Mouse (Mus musculus): Measurements from ENCODE around the gene Fam57b.

Gene Fam57b

GRCm38 (mm10) chr7:126825952-126826351 is 28.5 kb downstream of the Fam57b start:
- DNase-seq (ENCODE audit: low spot score), result no peak

GRCm38 (mm10) chr7:126831539-126831938 is 34.1 kb downstream of the Fam57b start, which contains the start of gene 4930451I11Rik:
TSS of gene 4930451I11Rik (minus strand) at chr7:126831639.
- no peak for DNase-seq (ENCODE audit: low spot score)

DNA sequence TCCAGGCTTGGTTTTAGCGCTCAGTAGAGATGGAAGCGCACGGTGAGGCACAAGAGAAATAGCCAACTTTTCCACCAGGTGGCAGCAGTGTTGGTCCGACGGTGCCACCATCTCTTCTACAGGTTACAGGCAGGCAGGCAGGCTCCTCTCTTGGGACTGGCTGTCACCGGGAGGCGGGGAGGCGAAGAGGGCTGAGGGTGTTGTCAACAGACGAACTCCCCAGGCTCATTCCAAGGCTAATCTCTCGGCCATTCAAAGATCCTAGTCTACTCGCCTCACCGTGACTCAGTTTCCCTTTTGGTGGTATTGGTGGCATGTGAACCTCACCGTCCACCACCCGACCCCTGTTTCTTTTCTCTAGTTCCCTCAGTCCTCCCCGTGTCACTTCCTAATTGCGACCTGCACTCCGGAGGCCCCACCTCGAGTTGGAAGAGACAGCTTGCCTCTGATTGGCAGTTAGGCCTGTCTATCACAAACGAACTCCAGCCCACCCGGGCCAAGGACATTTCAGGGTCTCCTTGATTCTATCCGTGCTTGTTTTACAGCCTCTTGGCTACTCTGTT is 34.6 kb downstream of the Fam57b start:
- peak; percentile 95 for DNase-seq (ENCODE audit: low spot score)

GRCm38 (mm10) chr7:126833294-126833693 is 35.8 kb downstream of the Fam57b start:
- no peak for DNase-seq (ENCODE audit: low spot score)

DNA sequence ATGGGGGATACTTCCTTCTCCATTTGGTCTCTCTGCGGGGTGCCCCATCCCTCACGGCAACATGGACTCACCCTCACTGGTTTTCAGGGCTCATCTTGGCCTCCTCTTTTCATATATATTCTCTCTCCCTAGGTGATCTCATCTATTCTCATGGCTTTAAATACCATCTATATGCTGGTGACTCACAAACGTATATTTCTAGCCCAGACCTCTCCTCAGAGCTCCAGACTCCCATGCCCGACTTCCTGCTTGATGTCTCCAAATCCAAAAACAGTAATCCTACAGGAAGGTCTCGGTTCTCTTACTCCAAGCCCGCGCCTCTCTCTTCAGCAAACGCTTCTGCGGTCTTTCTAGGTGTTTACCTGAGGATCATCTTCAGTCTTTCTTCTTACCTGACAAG is 45.8 kb downstream of the Fam57b start:
- no peak for DNase-seq (ENCODE audit: low spot score)

DNA sequence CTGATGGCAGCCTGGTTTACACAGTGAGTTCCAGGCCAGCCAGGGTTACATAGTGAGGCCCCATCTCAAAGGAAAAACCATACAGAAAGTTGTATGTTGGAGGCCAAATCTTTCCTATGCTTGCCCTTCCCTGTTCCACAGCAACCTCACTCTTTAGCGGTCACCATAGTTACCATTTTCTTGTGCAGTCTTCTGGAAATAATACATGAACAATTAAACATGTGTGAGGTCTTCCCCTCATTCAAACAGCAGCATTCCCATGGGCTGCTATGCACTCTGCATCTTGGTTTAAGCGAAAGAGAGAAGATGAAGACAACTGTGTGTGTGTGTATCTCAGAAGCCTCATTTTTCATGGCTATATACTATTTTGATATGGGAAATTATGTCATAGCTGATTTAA is 48.0 kb downstream of the Fam57b start:
- peak; percentile 75 for DNase-seq (ENCODE audit: low spot score)

DNA sequence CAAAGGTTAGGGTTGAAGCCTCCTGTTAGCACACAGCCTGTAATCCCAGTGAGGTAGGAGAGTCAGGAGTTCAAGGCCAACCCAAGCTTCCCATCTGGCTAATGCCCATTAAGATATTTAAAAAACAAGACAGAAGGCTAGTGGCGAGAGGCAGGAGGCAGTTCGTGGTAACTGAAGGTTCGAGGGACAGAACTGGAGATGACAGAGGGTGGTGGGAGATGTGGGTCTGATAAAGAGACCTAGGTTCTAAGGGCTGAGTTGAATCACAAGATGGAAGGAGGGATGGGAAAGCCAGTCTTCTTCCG is 49.6 kb downstream of the Fam57b start, which contains the start of gene Doc2a:
Doc2a (plus strand) TSS at position 301 of the 305 bp plus-strand sequence.
- peak; percentile 36 for DNase-seq (ENCODE audit: low spot score)

GRCm38 (mm10) chr7:126847421-126848398 is 50.2 kb downstream of the Fam57b start:
- peak; percentile 82 for DNase-seq (ENCODE audit: low spot score)

DNA sequence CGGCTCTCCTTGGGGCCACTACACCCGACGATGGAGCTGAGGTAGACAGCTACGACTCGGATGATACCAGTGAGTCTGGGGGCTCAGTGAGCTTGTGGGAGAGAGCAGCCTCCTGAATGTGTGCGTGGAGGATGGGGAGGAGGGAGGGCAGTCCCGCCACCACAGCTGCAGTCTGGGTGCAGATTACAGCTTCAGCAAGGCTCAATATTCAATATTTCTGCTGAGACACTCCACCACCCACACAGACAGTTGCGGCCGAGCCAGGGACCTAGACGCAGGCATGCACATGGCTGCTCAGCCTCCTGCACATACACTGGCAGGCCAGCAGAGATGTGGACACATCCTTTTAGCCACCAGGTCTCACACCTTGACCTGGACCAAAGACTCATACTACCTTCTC is 51.3 kb downstream of the Fam57b start:
- no peak for DNase-seq (ENCODE audit: low spot score)

- no peak for DNase-seq (ENCODE audit: low spot score)
These were observed 52.7 kb downstream of the Fam57b start for GRCm38 (mm10) chr7:126850161-126850560.

DNA sequence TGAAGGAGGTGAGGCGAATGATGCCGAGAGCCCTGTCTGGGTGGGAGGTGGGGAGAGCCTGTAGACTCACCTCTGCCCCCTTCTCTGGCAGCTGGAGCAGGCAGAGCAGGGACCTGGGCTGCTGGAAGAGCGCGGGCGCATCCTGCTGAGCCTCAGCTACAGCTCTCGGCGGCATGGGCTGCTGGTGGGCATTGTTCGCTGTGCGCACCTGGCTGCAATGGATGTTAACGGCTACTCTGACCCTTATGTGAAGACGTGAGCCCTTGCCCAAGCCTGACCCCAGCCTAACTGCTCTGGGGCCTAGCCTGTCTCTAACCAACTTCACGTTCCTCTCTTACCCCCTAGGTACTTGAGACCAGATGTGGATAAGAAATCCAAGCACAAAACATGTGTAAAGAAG is 53.7 kb downstream of the Fam57b start:
- no peak for DNase-seq (ENCODE audit: low spot score)

DNA sequence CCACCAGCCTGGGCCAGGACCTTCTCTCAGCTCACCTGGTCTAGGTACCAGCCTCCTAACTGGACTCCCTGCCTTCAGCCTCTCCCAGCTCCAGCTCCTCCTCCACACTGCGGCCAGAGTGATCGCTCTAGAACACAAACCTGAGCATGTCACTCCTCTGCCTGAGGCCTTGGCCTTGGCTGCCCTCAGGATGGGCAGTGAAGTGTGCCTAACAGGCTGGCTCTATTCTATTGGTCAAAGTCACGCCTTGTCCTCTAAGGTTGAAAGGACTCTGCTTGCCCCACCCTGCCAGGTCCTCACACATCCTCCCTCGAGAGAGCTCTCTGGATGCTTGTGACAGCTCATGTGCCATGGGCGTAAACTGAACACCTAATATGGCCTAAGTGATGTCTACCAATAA is 56.0 kb downstream of the Fam57b start:
- no peak for DNase-seq (ENCODE audit: low spot score)

- no peak for DNase-seq (ENCODE audit: low spot score)
These were observed 58.2 kb downstream of the Fam57b start for GRCm38 (mm10) chr7:126855641-126856040.

GRCm38 (mm10) chr7:126856741-126857420 is 59.4 kb downstream of the Fam57b start:
- no peak for DNase-seq (ENCODE audit: low spot score)

DNA sequence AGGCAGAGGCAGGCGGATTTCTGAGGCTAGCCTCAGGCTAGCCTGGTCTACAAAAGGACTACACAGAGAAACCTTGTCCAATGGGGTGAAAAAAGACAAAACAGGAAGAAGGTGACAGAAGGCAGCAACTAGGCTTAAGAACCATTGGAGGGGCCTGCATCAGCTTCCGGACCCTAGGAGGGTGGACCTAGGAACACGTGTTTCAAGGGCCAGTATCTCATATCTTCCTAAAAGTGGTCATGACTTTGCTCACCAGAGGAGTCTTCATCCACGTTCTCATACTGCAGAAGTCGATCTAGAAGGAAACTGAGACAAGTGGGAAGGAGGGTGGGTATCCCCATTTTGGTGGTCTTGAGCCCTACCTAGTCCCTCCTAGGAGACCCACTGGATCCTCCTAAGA is 63.5 kb downstream of the Fam57b start:
- no peak for DNase-seq (ENCODE audit: low spot score)

- DNase-seq (ENCODE audit: low spot score), result peak; percentile 96
These were observed 64.1 kb downstream of the Fam57b start, which contains the start of gene Hirip3 for GRCm38 (mm10) chr7:126861429-126862130. TSS of gene Hirip3 (plus strand) at chr7:126861972.

- peak; percentile 99 for DNase-seq (ENCODE audit: low spot score)
These were observed 64.8 kb downstream of the Fam57b start, which contains the start of gene Ino80e for GRCm38 (mm10) chr7:126862147-126862784. TSS of gene Ino80e (minus strand) at chr7:126862377.

DNA sequence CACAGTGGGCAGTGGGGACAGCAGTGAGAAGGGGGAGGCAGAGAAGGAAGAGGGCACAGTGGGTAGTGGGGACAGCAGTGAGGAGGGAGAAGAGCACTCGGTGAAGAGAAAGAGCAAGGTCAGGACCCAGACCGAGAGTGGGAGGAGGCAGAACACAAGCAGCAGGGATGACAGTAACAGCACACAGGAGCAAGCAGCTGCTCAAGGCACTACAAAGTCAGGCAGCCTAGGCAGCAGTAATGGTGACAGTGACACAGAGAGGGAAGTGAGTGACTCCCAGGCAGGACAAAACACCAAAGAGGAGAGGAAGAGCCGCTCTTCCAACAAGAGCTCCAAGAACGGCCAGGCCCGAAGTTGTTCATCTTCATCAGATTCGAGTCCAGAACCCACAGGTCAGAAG is 66.3 kb downstream of the Fam57b start:
- DNase-seq (ENCODE audit: low spot score), result no peak

DNA sequence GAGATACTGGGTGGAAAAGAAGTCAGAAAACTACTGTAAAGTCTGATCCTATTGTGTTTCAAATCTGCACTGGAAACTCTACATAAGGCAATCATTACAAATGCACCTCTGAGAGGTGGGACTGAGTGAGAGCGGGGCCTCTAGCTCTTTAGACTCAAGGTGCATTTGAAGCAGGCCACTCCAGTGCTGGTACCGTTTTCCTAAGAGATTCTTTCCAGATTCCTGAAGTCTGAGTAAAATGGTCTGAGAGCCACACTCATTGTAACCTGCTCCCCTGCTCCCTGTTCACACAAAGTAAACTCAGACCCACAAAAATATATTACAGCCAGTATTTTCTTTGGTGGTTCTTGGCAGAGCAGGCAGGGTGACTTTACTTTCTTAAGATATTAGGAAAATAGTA is 70.1 kb downstream of the Fam57b start:
- DNase-seq (ENCODE audit: low spot score), result no peak

DNA sequence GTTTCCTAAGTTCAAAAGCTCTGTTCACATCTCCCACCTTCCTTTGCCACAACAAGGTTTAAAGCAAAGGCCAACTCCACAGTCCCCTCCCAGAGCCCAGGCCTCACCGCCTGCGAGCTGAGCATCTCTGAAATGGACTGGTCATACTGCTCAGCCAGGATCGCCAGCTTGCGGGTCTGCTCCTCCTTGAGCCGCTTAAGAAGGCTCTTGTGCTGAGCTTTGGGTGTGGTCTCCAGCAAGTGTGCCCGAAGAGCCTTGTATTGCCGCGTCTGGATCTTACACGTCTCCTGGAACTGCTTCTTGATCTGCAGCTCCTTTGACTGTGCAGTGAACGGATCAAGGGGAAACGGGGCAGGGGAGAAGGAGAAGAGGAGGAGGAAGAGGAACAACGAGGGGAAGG is 70.5 kb downstream of the Fam57b start:
- no peak for DNase-seq (ENCODE audit: low spot score)

GRCm38 (mm10) chr7:126869780-126870519 is 72.5 kb downstream of the Fam57b start:
- no peak for DNase-seq (ENCODE audit: low spot score)
